Mouse (Mus musculus) adrenal gland, postnatal 4 days (tissue): ENCODE results near the gene Rnaseh1. TPM values are rescaled to one million over a fixed set of nuclear protein-coding genes. Genes with fewer than 3 reads are reported as not detected.

Experiments
- DNase-seq, 2 experiments: peaks; one replicate each; pipeline ENCODE4 v3.0.0; 2021 to 2022; ENCODE audit warnings: low spot score in 2 of 2, mixed read lengths in 2 of 2
- microRNA-seq: library from miRNA; unstranded; fragments of <30 nt; microRNA quantifications from one replicate; pipeline ENCODE4 v1.2.0, GENCODE M21; 2021
- total RNA-seq, 2 experiments: library from RNA; stranded (reverse); gene quantifications; 2 replicates each; pipeline ENCODE4 v1.2.3; 2021

Gene Rnaseh1
- total RNA-seq, 2 experiments from 2014 or later: 17.4 to 19.1 TPM

GRCm38 (mm10) chr12:28708154-28708553 lies 58.8 kb downstream of the Rnaseh1 start:
- no peak for DNase-seq

Small RNAs within 50 kb of the gene (microRNA-seq; reads per million reads assigned to microRNA genes)
- gene Mir6937: not detected

Other genes with a start within 250 kb of the Rnaseh1 start
- under 1 TPM; 0.37 to 0.42 TPM for gene Dcdc2c, start 97.2 kb upstream of the Rnaseh1 start, total RNA-seq
- gene Allc, start 67.1 kb upstream of the Rnaseh1 start, total RNA-seq: not detected
- gene Colec11, start 26.2 kb upstream of the Rnaseh1 start, total RNA-seq: 1 to 10 TPM; 4.8 to 9.4 TPM
- gene Rps7, start 13.6 kb upstream of the Rnaseh1 start, total RNA-seq: 100 to 1,000 TPM; 657 to 756 TPM
- gene Adi1, start 25.6 kb downstream of the Rnaseh1 start, total RNA-seq: 10 to 100 TPM; 60.0 to 68.9 TPM
- gene Trappc12, start 100.9 kb downstream of the Rnaseh1 start, total RNA-seq: 10 to 100 TPM; 37.7 to 42.1 TPM
- 10 to 100 TPM; 21.0 to 21.1 TPM for gene Eipr1, start 102.2 kb downstream of the Rnaseh1 start, total RNA-seq